Mouse (Mus musculus): Measurements from ENCODE around the gene Galnt14. TPM values are rescaled to one million over a fixed set of nuclear protein-coding genes. Genes with fewer than 3 reads are reported as not detected.

The Galnt14 gene
- polyA plus RNA-seq, 1 experiment, result not detected

DNA sequence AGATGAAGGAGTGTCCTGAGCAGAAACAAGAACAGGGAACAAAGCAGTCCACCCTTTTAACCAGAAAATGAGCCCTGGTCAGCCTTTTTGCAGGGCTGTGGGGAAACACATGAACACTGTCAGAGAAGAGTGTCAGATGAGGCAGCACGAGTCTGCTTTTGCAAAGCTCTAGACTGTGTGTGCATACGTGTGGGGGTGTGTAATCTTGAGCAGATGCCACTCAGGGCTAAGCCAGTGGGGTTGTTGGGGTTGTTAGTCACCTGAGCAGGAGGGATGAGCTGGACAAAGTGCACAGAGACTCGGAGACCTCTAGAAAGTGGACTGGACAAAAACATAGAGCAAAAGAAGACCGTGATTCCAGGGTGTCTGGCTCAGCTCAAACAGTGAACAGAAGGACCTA, 150.8 kb downstream of the Galnt14 start:
- Histone ChIP-seq H3ac (ENCODE audit: control insufficient read depth, insufficient read length, low read depth) (no peak overlapping the region), H3K36me3 (ENCODE audit: control insufficient read depth, insufficient read depth) (no peaks in the 10 kb centered on the region), H3K79me3 (ENCODE audit: low read depth) (no peaks in the 10 kb centered on the region), H3K79me2 (ENCODE audit: control insufficient read depth, insufficient read depth) (no peaks in the 10 kb centered on the region), H3K27me3 (ENCODE audit: control insufficient read depth, insufficient read depth, insufficient read length) (peaks cover 5% of the 10 kb centered on the region), H3K4me3 (ENCODE audit: insufficient read depth, poor library complexity, severe bottlenecking) (no peak overlapping the region)
- TF ChIP-seq FOSL1 (IDR thresholded peaks at IDR 0.05; ENCODE audit: insufficient read depth, low read length, poor library complexity, severe bottlenecking), result no peak
- no peak for TF ChIP-seq CTCF (IDR thresholded peaks at IDR 0.05; ENCODE audit: control insufficient read depth, insufficient read depth, insufficient read length)
- no peak for TF ChIP-seq MYOD1 (IDR thresholded peaks at IDR 0.05; ENCODE audit: control insufficient read depth, insufficient read length, low read depth)

GRCm38 (mm10) chr17:73557101-73557500, 153.2 kb downstream of the Galnt14 start:
- H3K27me3 ChIP-seq (ENCODE audit: control insufficient read depth, insufficient read depth, insufficient read length), result peaks cover 5% of the 10 kb centered on the region
- H3K4me3 ChIP-seq (ENCODE audit: insufficient read depth, poor library complexity, severe bottlenecking), result no peak overlapping the region
- no peak overlapping the region for H3ac ChIP-seq (ENCODE audit: control insufficient read depth, insufficient read length, low read depth)
- no peaks in the 10 kb centered on the region for H3K79me3 ChIP-seq (ENCODE audit: low read depth)
- no peaks in the 10 kb centered on the region for H3K36me3 ChIP-seq (ENCODE audit: control insufficient read depth, insufficient read depth)
- TF ChIP-seq MYOD1 (IDR thresholded peaks at IDR 0.05; ENCODE audit: control insufficient read depth, insufficient read length, low read depth) (no peak), CTCF (IDR thresholded peaks at IDR 0.05; ENCODE audit: control insufficient read depth, insufficient read depth, insufficient read length) (no peak)
- no peaks in the 10 kb centered on the region for H3K79me2 ChIP-seq (ENCODE audit: control insufficient read depth, insufficient read depth)

GRCm38 (mm10) chr17:73556436-73556835, 153.8 kb downstream of the Galnt14 start:
- Histone ChIP-seq H3K36me3 (ENCODE audit: control insufficient read depth, insufficient read depth) (no peaks in the 10 kb centered on the region), H3K79me2 (ENCODE audit: control insufficient read depth, insufficient read depth) (no peaks in the 10 kb centered on the region), H3K4me3 (ENCODE audit: insufficient read depth, poor library complexity, severe bottlenecking) (no peak overlapping the region), H3K79me3 (ENCODE audit: low read depth) (no peaks in the 10 kb centered on the region), H3K27me3 (ENCODE audit: control insufficient read depth, insufficient read depth, insufficient read length) (peaks cover 5% of the 10 kb centered on the region), H3ac (ENCODE audit: control insufficient read depth, insufficient read length, low read depth) (no peak overlapping the region)
- TF ChIP-seq FOSL1 (IDR thresholded peaks at IDR 0.05; ENCODE audit: insufficient read depth, low read length, poor library complexity, severe bottlenecking) (no peak), MYOD1 (IDR thresholded peaks at IDR 0.05; ENCODE audit: control insufficient read depth, insufficient read length, low read depth) (no peak)

DNA sequence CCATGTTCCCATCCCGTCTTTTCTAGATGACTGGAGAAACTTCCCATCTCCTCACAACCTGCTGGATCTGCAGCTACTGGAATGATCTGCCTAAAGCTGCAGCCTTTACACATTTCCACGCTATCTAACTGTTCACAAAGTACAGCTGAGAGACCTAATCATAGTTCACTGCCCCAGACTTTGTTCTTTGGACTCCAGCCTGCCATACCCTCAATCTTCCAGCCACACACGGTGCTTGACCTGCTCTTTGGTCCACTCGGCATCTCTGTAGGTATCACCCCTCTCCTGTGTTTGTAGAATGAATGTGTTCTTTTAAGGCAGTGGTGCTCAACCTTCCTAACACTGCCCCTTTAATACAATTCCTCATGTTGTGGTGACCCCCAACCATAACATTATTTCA, 155.6 kb downstream of the Galnt14 start:
- no peak for TF ChIP-seq FOSL1 (IDR thresholded peaks at IDR 0.05; ENCODE audit: insufficient read depth, low read length, poor library complexity, severe bottlenecking)
- no peak for TF ChIP-seq MYOG (IDR thresholded peaks at IDR 0.05; ENCODE audit: control insufficient read depth, extremely low read depth, insufficient read length)
- no peak for TF ChIP-seq MYOD1 (IDR thresholded peaks at IDR 0.05; ENCODE audit: control insufficient read depth, insufficient read length, low read depth)
- no peak for TF ChIP-seq CEBPB (IDR thresholded peaks at IDR 0.05; ENCODE audit: low read depth)
- TF ChIP-seq MAX (IDR thresholded peaks at IDR 0.05), result no peak
- no peak for TF ChIP-seq CTCF (IDR thresholded peaks at IDR 0.05; ENCODE audit: control insufficient read depth, insufficient read depth, insufficient read length)
- no peak for TF ChIP-seq USF1 (IDR thresholded peaks at IDR 0.05; ENCODE audit: low read depth)
- Histone ChIP-seq H3K79me3 (ENCODE audit: low read depth) (no peaks in the 10 kb centered on the region), H3K27me3 (ENCODE audit: control insufficient read depth, insufficient read depth, insufficient read length) (peaks cover 11% of the 10 kb centered on the region), H3ac (ENCODE audit: control insufficient read depth, insufficient read length, low read depth) (no peak overlapping the region), H3K36me3 (ENCODE audit: control insufficient read depth, insufficient read depth) (no peaks in the 10 kb centered on the region), H3K4me3 (ENCODE audit: insufficient read depth, poor library complexity, severe bottlenecking) (no peak overlapping the region), H3K79me2 (ENCODE audit: control insufficient read depth, insufficient read depth) (no peaks in the 10 kb centered on the region)

DNA sequence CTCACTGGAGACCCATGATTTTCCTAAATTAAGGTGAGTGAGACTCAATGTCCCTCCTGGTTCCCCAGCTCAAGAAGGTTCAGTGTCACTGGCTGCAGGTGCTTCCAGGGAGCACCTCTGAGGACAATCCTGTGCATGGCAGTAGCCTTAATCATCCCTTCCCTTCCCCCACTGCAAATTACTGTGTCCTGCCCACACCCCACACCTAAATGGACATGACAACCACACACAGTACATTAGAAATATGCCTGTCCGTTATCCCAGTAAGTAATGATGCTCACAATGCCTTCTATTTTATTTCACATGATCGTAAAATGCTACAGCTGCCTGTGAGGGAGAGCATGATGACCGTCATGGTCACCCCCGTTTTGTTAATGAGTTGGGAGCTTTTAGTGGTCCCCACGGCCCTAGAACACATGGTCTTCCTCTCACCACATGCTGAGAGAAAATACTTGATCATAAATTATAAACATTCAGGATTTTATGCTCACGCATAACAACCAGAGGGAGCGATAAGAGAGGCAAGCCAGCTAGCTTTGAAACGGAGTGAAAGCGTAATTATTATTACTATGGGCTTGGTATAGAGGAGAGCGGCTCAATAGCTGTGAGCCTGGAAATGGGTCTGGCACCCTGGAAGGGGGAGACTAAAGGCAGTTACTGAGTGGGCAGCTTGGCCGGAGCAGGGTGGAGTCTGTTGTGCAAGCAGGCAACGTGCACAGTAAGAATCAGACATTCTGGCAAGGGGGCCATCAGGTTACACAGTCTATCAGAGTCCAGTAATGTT, 161.3 kb downstream of the Galnt14 start:
- Histone ChIP-seq H3K36me3 (ENCODE audit: control insufficient read depth, insufficient read depth) (no peaks in the 10 kb centered on the region), H3ac (ENCODE audit: control insufficient read depth, insufficient read length, low read depth) (no peak overlapping the region)
- TF ChIP-seq MYOD1 (IDR thresholded peaks at IDR 0.05; ENCODE audit: control insufficient read depth, insufficient read length, low read depth), result no peak
- TF ChIP-seq FOSL1 (IDR thresholded peaks at IDR 0.05; ENCODE audit: insufficient read depth, low read length, poor library complexity, severe bottlenecking), result no peak
- no peak for TF ChIP-seq MAX (IDR thresholded peaks at IDR 0.05)
- no peak for TF ChIP-seq CTCF (IDR thresholded peaks at IDR 0.05; ENCODE audit: control insufficient read depth, insufficient read depth, insufficient read length)
- TF ChIP-seq CEBPB (IDR thresholded peaks at IDR 0.05; ENCODE audit: low read depth), result no peak
- no peak for TF ChIP-seq MYOG (IDR thresholded peaks at IDR 0.05; ENCODE audit: control insufficient read depth, extremely low read depth, insufficient read length)
- TF ChIP-seq USF1 (IDR thresholded peaks at IDR 0.05; ENCODE audit: low read depth), result no peak

GRCm38 (mm10) chr17:73548119-73548518, 162.1 kb downstream of the Galnt14 start:
- Histone ChIP-seq H3K4me3 (ENCODE audit: insufficient read depth, poor library complexity, severe bottlenecking) (no peak overlapping the region), H3K36me3 (ENCODE audit: control insufficient read depth, insufficient read depth) (no peaks in the 10 kb centered on the region), H3K27me3 (ENCODE audit: control insufficient read depth, insufficient read depth, insufficient read length) (peaks cover 39% of the 10 kb centered on the region), H3K79me3 (ENCODE audit: low read depth) (no peaks in the 10 kb centered on the region), H3ac (ENCODE audit: control insufficient read depth, insufficient read length, low read depth) (no peak overlapping the region), H3K79me2 (ENCODE audit: control insufficient read depth, insufficient read depth) (no peaks in the 10 kb centered on the region)
- TF ChIP-seq FOSL1 (IDR thresholded peaks at IDR 0.05; ENCODE audit: insufficient read depth, low read length, poor library complexity, severe bottlenecking), result no peak

More for the DNA sequence above, 161.3 kb downstream of the Galnt14 start:
- H3K4me3 ChIP-seq (ENCODE audit: insufficient read depth, poor library complexity, severe bottlenecking), result no peak overlapping the region
- H3K79me3 ChIP-seq (ENCODE audit: low read depth), result no peaks in the 10 kb centered on the region
- peaks cover 33% of the 10 kb centered on the region for H3K27me3 ChIP-seq (ENCODE audit: control insufficient read depth, insufficient read depth, insufficient read length)
- H3K79me2 ChIP-seq (ENCODE audit: control insufficient read depth, insufficient read depth), result no peaks in the 10 kb centered on the region
